Mouse (Mus musculus) liver, embryonic 15.5 days (tissue): ENCODE data around the gene Mllt11. TPM values are rescaled to one million over a fixed set of nuclear protein-coding genes. Genes with fewer than 3 reads are reported as not detected.
A peak's percentile ranks its signal among the peaks of the same experiment; 100 is the strongest.

ENCODE experiments used
- ATAC-seq: fragments of 200-750 bp; cut with Nextera tagmentation; 2 replicates; pipeline ENCODE4 v1.8.0; 2017; ENCODE audit warnings: moderate number of reproducible peaks, mild to moderate bottlenecking, moderate library complexity; ENCODE audit not compliant: insufficient read depth
- H3K27ac ChIP-seq: fragments of 300-500 bp; sonication (generic); replicated peaks from 2 replicates; pipeline ENCODE4 v1.5.1; 2015; ENCODE audit warnings: mild to moderate bottlenecking, inconsistent platforms
- H3K27me3 ChIP-seq: fragments of 300-500 bp; sonication (generic); 2 replicates; pipeline ENCODE4 v1.6.1; 2015; ENCODE audit warnings: mild to moderate bottlenecking, inconsistent platforms
- H3K36me3 ChIP-seq: fragments of 300-500 bp; sonication (generic); replicated peaks from 2 replicates; pipeline ENCODE4 v1.6.1; 2015; ENCODE audit warnings: moderate library complexity, mild to moderate bottlenecking, inconsistent platforms
- H3K4me1 ChIP-seq: fragments of 300-500 bp; sonication (generic); replicated peaks from 2 replicates; pipeline ENCODE4 v1.6.1; 2015; ENCODE audit warnings: inconsistent platforms
- H3K4me2 ChIP-seq: fragments of 300-500 bp; sonication (generic); 2 replicates; pipeline ENCODE4 v1.6.1; 2015; ENCODE audit warnings: moderate library complexity, mild to moderate bottlenecking, inconsistent platforms
- H3K4me3 ChIP-seq: fragments of 300-500 bp; sonication (generic); replicated peaks from 2 replicates; pipeline ENCODE4 v1.5.1; 2015; ENCODE audit warnings: mild to moderate bottlenecking, inconsistent platforms
- H3K9ac ChIP-seq: fragments of 300-500 bp; sonication (generic); 2 replicates; pipeline ENCODE4 v1.6.1; 2015; ENCODE audit warnings: moderate library complexity, mild to moderate bottlenecking, inconsistent platforms
- H3K9me3 ChIP-seq: fragments of 300-500 bp; sonication (generic); replicated peaks from 2 replicates; pipeline ENCODE4 v1.6.1; 2016; ENCODE audit warnings: inconsistent platforms
- WGBS: fragments of 180-500 bp; shearing (Covaris S2); methylation state at CpG from one replicate; pipeline ENCODE4 v1.1.7; 2015; ENCODE audit warnings: mixed read lengths; ENCODE audit not compliant: insufficient replicate concordance; 5-methylcytosine and 5-hydroxymethylcytosine counted together
- polyA plus RNA-seq: library from polyadenylated mRNA; unstranded; fragments of >200 nt; fragmentation: Nextera tagmentation; extraction: Ambion mirVana; gene quantifications from 2 replicates; pipeline ENCODE4 v1.2.1, GENCODE M21; 2015

Gene Mllt11
- polyA plus RNA-seq, 1 experiment from 2014 or later = 2.7 TPM

GRCm38 (mm10) chr3:95241498-95241897, 9.5 kb upstream of the Mllt11 start, which contains the start of gene Gm128:
Gene Gm128 (minus strand): TSS chr3:95241598.
- Histone ChIP-seq H3K27me3 (no peaks in the 10 kb centered on the region), H3K9me3 (no peaks in the 10 kb centered on the region), H3K4me1 (peaks cover 5% of the 10 kb centered on the region), H3K36me3 (peaks cover 19% of the 10 kb centered on the region), H3K4me3 (no peak within 1 kb of the TSS), H3K4me2 (peak within 1 kb of the TSS; percentile 20; the same call in 1 of the 2 replicates), H3K27ac (no peak within 1 kb of the TSS), H3K9ac (no peak within 1 kb of the TSS)
- no peak for ATAC-seq
- 76% methylated on average over 7 of the region's 7 CpGs for WGBS

- no peak overlapping the region for H3K9ac ChIP-seq
- H3K36me3 ChIP-seq = peaks cover 25% of the 10 kb centered on the region
- H3K9me3 ChIP-seq = no peaks in the 10 kb centered on the region
- peaks cover 4% of the 10 kb centered on the region; the same call in 1 of the 2 replicates for H3K4me1 ChIP-seq
- no peaks in the 10 kb centered on the region for H3K27me3 ChIP-seq
- WGBS = 44% methylated on average over 17 of the region's 17 CpGs
- no peak for ATAC-seq
- H3K4me2 ChIP-seq = peak overlapping the region; percentile 20; the same call in 1 of the 2 replicates
- no peak overlapping the region for H3K4me3 ChIP-seq
- no peak overlapping the region for H3K27ac ChIP-seq
Observed at GRCm38 (mm10) chr3:95240900-95241299, 8.9 kb upstream of the Mllt11 start.

GRCm38 (mm10) chr3:95239971-95240370, 8.0 kb upstream of the Mllt11 start:
- WGBS = 73% methylated on average over 12 of the region's 12 CpGs
- ATAC-seq = no peak
- Histone ChIP-seq H3K4me3 (no peak overlapping the region), H3K9ac (no peak overlapping the region), H3K27ac (no peak overlapping the region), H3K4me2 (no peak overlapping the region), H3K4me1 (peaks cover 4% of the 10 kb centered on the region; the same call in 1 of the 2 replicates), H3K27me3 (no peaks in the 10 kb centered on the region), H3K36me3 (peaks cover 34% of the 10 kb centered on the region), H3K9me3 (no peaks in the 10 kb centered on the region)

- H3K36me3 ChIP-seq = peaks cover 43% of the 10 kb centered on the region
- no peak overlapping the region for H3K4me3 ChIP-seq
- 73% methylated on average over 6 of the region's 6 CpGs for WGBS
- H3K4me2 ChIP-seq = no peak overlapping the region
- H3K4me1 ChIP-seq = peaks cover 4% of the 10 kb centered on the region; the same call in 1 of the 2 replicates
- H3K9me3 ChIP-seq = no peaks in the 10 kb centered on the region
- no peak overlapping the region for H3K27ac ChIP-seq
- no peak for ATAC-seq
- H3K27me3 ChIP-seq = no peaks in the 10 kb centered on the region
- no peak overlapping the region for H3K9ac ChIP-seq
Observed at GRCm38 (mm10) chr3:95239022-95239421, 7.1 kb upstream of the Mllt11 start.

- 71% methylated on average over 8 of the region's 8 CpGs for WGBS
- Histone ChIP-seq H3K9ac (no peak overlapping the region), H3K27me3 (no peaks in the 10 kb centered on the region), H3K4me1 (peaks cover 13% of the 10 kb centered on the region), H3K4me3 (no peak overlapping the region), H3K9me3 (no peaks in the 10 kb centered on the region), H3K4me2 (no peak overlapping the region), H3K27ac (no peak overlapping the region), H3K36me3 (peaks cover 57% of the 10 kb centered on the region)
- no peak for ATAC-seq
Observed at GRCm38 (mm10) chr3:95237541-95238099, 5.6 kb upstream of the Mllt11 start.

DNA sequence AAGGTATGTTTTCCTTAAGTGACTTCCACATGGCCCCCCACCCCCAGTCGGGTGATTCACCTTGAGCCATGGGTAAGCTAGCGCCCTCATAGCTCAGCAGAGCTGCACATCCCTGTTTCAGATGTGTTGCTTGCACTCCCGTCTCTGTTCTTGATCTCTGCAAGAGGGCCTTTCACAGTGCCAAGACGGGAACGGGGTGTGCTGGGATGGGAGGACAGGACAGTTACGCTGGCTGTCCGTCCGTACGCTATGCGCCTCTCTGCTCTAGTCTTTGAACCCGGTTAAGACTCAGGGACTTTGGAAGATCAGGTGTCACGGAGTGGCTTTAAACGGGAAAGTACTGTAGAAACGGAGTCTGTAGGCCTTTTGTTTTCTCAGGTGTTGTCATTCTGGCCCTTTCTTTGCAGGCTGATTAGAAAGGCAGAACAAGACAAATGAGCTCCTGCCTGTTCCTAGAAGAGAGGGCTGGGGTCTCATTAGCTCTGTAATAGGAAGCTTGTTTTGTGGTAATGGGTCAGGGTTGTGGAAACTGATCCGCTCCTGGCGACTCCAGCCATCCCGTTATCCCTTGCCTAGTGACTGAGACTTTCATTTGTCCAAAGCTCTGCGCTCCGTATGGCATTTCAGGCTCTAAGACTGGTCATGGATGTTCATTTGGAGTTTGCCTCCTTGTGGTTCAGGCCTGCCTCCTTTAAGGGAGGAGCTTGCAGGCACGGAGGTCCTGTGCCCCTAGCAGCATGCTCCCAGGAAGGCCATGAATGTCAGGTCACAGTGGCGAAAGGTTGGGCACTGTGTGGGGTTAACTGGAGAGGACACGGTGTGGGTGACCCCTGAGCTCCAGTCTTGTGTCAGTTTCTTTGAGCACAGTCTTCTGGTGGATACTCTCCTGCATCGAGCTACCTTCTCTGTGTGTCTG, 3.7 kb upstream of the Mllt11 start:
- Histone ChIP-seq H3K4me3 (no peak overlapping the region), H3K9me3 (no peaks in the 10 kb centered on the region), H3K27me3 (no peaks in the 10 kb centered on the region), H3K36me3 (peaks cover 70% of the 10 kb centered on the region), H3K27ac (no peak overlapping the region), H3K4me2 (no peak overlapping the region), H3K4me1 (peaks cover 33% of the 10 kb centered on the region), H3K9ac (no peak overlapping the region)
- WGBS = 84% methylated on average over 23 of the region's 23 CpGs
- no peak for ATAC-seq

DNA sequence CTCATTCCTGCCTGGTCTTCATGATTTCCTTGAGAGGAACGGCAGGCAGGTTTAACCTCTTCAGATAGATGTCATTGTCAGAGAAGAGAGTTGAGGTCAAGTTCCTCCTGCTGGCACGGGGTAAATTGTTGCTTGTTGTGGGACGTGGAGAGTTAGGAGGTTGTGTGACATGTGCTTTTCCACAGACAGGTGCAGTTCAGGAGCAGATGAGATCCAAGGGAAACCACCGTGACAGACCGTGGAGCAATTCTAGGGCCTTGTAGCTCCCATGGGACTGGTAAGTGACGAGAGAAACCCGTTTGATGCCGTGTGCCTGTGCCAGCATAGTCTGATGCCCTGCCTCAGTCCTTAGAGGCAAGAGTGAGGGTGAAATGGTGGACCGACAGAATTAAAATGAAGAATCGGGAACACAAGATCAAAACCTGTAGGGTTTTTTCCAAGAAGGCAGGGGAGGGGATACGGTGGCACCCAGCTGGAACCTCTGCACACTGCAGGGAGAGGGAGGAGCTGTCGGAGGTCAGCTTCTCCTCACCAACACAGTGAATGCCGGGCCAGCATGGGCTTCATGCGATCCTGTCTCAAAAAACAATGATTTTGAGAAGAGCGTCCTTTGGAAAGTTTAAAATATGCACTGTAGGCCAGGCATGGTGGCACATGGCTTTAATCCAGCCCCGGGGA, 1.5 kb upstream of the Mllt11 start:
- Histone ChIP-seq H3K27ac (no peak overlapping the region), H3K9me3 (no peaks in the 10 kb centered on the region), H3K4me3 (no peak overlapping the region), H3K27me3 (no peaks in the 10 kb centered on the region), H3K36me3 (peaks cover 70% of the 10 kb centered on the region), H3K9ac (no peak overlapping the region), H3K4me2 (no peak overlapping the region), H3K4me1 (peaks cover 47% of the 10 kb centered on the region)
- no peak for ATAC-seq
- WGBS = 84% methylated on average over 16 of the region's 16 CpGs

DNA sequence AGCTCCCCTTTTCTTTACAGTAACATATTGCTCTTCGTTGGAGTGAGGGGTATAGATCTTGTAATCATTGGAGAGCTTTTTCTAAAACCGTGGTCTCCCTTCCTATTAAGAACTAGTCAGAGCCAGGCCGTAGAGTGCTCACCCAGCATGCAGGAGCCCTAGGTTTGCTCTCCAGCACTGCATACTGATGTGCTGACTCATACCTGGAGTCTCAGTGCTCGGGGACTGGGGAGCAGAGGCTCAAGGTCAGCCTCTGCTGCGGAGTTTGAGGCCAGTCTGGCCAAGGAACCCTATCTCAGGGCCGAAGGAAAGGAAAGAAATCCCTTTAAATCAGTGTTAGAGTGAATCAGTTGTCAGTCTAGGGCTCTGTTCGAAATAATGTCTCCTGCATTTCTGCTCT, 800 bp upstream of the Mllt11 start:
- Histone ChIP-seq H3K9me3 (no peaks in the 10 kb centered on the region), H3K9ac (no peak overlapping the region), H3K4me2 (0 out of 2 replicates have a peak overlapping the region, but pooled peaks have one; percentile 97), H3K27ac (peak overlapping the region; percentile 91; the same call in 1 of the 2 replicates), H3K27me3 (no peaks in the 10 kb centered on the region), H3K4me1 (peaks cover 53% of the 10 kb centered on the region), H3K4me3 (no peak overlapping the region), H3K36me3 (peaks cover 64% of the 10 kb centered on the region)
- ATAC-seq = no peak
- WGBS = 75% methylated on average over 7 of the region's 7 CpGs

DNA sequence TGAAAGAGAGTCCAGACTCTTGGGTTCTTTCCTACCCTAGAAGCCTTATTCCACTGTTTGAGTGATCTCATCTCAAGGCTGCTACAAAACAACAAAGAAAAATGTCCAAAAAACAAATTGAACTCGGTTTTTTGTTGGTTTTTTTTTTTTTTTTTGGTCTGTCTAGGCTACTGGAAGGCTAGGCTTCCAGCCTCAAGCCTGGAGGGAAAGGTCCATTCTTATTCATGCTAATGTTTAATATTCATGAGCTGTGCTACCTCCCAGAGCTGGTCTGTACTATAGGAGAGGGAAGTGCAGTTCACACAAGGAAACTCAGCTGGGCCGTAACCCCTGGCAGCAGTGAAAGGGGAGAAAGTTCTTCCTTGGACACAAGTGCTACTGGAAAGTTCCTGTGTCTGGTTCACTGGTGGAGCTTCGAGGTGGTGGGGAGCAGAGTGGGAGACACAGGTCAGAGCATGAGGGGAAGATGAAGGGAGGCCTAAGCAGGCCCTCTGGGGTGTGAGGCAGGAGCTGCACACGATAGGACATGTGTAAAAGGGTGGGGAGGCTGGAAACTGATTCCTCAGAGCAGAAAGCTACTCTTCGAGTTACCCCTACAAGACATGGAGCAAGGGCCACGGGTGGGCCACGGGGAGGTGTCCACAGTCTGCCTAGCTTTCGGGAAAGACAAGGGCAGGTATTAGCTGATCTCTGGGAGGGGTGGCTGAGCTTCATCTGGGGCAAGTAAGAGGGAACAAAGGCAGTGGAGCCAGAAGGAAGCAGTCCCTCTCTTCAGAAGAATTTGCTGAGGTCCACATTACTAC, 1.3 kb downstream of the Mllt11 start:
- 12% methylated on average over 8 of the region's 8 CpGs for WGBS
- Histone ChIP-seq H3K27ac (peak overlapping the region; percentile 91), H3K9ac (peak overlapping the region; percentile 96), H3K4me1 (peaks cover 59% of the 10 kb centered on the region), H3K4me2 (peak overlapping the region; percentile 97), H3K36me3 (peaks cover 44% of the 10 kb centered on the region), H3K9me3 (no peaks in the 10 kb centered on the region), H3K27me3 (no peaks in the 10 kb centered on the region), H3K4me3 (peak overlapping the region; percentile 82)
- ATAC-seq = 0 out of 2 replicates have a peak, but pooled peaks have one; percentile 19

DNA sequence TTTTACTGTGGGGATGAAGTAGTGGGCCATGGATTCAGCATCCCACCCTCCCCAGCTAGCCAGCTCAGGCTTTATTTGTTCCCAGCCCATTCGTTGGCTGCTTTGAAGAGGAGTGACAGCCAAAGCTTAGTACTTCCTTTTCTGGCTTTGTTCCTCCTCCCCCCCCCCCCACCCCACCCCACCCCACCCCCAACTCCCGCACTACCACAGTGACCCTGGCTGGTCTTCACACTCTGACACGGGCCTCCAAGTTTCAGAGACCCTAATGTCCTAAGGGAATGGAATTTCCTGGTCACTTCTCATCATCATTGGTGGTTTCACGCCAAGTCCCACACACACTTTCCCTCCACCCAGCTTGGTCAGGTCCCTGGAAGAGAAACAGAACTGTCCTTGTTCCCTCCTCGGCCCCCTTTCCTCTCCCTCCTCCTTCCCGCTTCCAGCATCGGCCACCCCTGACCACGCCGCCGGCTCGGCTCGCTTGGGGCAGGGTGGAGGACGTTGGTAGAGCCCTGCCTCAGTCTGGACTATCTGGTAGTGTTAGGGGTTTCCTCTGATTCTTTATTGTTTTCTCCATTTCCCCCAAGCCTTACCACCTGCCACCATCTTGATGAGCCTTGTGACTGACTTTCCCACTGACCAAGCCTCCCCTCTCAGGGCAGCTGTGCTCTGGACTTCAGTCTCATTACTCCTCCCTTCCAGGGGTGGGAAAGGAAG, 2.0 kb downstream of the Mllt11 start:
- H3K36me3 ChIP-seq = peaks cover 43% of the 10 kb centered on the region
- peak overlapping the region; percentile 97 for H3K4me2 ChIP-seq
- H3K4me3 ChIP-seq = peak overlapping the region; percentile 82
- under 1% methylated on average over 13 of the region's 13 CpGs for WGBS
- peaks cover 59% of the 10 kb centered on the region for H3K4me1 ChIP-seq
- no peaks in the 10 kb centered on the region for H3K9me3 ChIP-seq
- H3K9ac ChIP-seq = peak overlapping the region; percentile 96
- ATAC-seq = no peak
- H3K27ac ChIP-seq = peak overlapping the region; percentile 91
- no peaks in the 10 kb centered on the region for H3K27me3 ChIP-seq
